Mouse (Mus musculus): ENCODE results near the gene Tpst2. TPM values are rescaled to one million over a fixed set of nuclear protein-coding genes. Genes with fewer than 3 reads are reported as not detected.
A peak's percentile ranks its signal among the peaks of the same experiment; 100 is the strongest.

The Tpst2 gene
- polyA plus RNA-seq, 1 experiment from 2014 or later: 57.7 TPM

GRCm38 (mm10) chr5:112344092-112344960, 67.8 kb downstream of the Tpst2 start:
- Histone ChIP-seq H3K4me1 (ENCODE audit: insufficient read depth) (0 out of 2 replicates have a peak, but pooled peaks cover 3% of the 10 kb centered on the region), H3K27me3 (ENCODE audit: insufficient read depth, low read length) (no peaks in the 10 kb centered on the region), H3K36me3 (ENCODE audit: insufficient read depth) (peaks cover 40% of the 10 kb centered on the region), H3K4me3 (ENCODE audit: low read depth, low read length) (no peak overlapping the region), H3K4me2 (no peak overlapping the region), H3K27ac (ENCODE audit: low read depth) (no peak overlapping the region), H3K9ac (0 out of 2 replicates have a peak overlapping the region, but pooled peaks have one; percentile 9), H3K9me3 (ENCODE audit: low read depth, low read length) (no peaks in the 10 kb centered on the region)
- ATAC-seq (ENCODE audit: insufficient read depth): no peak
- DNase-seq: no peak
- 74% methylated on average over 6 of the region's 6 CpGs for WGBS
- no peak for TF ChIP-seq CTCF (IDR thresholded peaks at IDR 0.05; ENCODE audit: low read depth)

DNA sequence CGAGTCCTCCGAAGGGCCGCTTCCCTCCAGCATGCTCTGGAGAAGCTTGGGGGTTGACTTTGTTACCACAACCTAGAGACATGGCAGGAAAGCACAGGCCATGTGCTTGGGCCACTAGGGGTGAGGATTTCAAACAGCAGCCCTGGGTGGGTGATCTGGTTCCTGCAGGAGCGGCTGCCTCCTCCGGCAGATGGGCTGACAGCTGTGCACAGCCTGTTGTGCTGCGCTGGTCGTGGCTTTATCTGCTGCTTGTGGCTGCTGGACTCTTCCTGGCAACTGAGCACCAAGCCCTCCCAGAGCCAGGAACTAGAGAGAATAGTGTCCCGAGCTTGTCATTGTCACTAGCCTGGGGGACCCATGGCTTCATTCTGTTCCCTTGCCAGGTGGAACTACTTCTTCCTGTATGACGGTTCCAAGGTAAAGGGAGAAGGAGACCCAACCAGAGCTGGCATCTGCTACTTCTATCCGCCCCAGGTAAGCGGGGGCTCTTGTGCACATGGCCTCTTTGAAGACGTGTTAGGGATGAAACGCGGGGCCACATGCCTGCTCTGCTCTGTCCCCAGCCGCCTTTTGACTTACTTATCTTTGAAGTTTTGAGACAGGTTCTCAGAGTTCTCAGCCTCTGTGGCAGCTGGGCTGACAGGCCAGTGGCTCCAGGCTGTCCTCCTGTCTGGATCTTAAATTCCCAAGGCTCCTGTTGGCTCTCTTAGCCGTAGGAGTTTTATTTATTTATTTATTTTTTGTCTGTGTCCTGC, 69.9 kb downstream of the Tpst2 start:
- no peak for TF ChIP-seq CTCF (IDR thresholded peaks at IDR 0.05; ENCODE audit: low read depth)
- WGBS: 83% methylated on average over 16 of the region's 16 CpGs
- H3K27ac ChIP-seq (ENCODE audit: low read depth): no peak overlapping the region
- H3K4me1 ChIP-seq (ENCODE audit: insufficient read depth): 0 out of 2 replicates have a peak, but pooled peaks cover 3% of the 10 kb centered on the region
- no peaks in the 10 kb centered on the region for H3K27me3 ChIP-seq (ENCODE audit: insufficient read depth, low read length)
- H3K4me2 ChIP-seq: no peak overlapping the region
- no peak overlapping the region for H3K4me3 ChIP-seq (ENCODE audit: low read depth, low read length)
- peaks cover 39% of the 10 kb centered on the region for H3K36me3 ChIP-seq (ENCODE audit: insufficient read depth)
- no peaks in the 10 kb centered on the region for H3K9me3 ChIP-seq (ENCODE audit: low read depth, low read length)
- no peak for ATAC-seq (ENCODE audit: insufficient read depth)
- no peak for DNase-seq
- H3K9ac ChIP-seq: no peak overlapping the region

DNA sequence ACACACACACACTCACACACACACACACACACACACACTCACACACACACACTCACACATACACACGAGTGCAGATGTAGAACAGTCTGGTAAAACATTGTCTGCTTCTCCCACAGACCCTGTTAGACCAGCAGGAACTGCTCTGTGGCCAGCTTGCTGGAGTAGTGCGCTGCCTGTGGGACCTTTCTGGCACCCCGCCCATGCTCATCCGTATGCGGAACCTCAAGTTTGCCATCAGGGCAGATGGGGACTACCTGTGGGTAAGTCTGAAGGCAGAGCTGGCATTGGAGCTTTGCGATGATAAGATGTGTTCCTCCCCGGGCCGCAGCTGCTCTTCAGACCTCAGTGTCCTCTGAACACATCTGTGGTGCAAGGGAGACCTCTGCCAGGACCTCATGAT, 72.7 kb downstream of the Tpst2 start:
- H3K9me3 ChIP-seq (ENCODE audit: low read depth, low read length): no peaks in the 10 kb centered on the region
- peaks cover 56% of the 10 kb centered on the region for H3K36me3 ChIP-seq (ENCODE audit: insufficient read depth)

DNA sequence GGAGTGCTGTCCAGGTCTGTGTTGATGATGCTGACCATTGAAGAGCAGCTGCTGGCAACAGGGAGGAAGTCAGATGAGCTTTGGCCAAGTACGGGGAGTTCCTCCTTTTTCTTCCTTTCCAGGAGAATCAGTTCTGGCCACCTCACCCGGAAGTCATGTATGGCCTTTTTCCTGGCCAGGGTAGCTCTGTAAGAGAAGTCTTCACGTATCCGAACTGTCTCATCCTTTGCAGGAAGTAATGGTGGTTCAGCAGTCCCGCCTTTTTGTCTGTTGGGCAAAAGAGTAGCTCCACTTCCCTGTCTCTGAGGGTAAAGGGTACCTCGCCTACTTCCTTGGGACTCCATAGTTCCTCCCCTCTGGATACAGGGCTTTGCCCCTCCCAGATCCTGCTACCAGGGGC, 79.0 kb downstream of the Tpst2 start:
- ATAC-seq (ENCODE audit: insufficient read depth) (no peak), DNase-seq (no peak)
- TF ChIP-seq CTCF (IDR thresholded peaks at IDR 0.05; ENCODE audit: low read depth): no peak
- Histone ChIP-seq H3K9ac (no peak overlapping the region), H3K4me1 (ENCODE audit: insufficient read depth) (no peaks in the 10 kb centered on the region), H3K9me3 (ENCODE audit: low read depth, low read length) (no peaks in the 10 kb centered on the region), H3K4me3 (ENCODE audit: low read depth, low read length) (no peak overlapping the region), H3K27me3 (ENCODE audit: insufficient read depth, low read length) (no peaks in the 10 kb centered on the region), H3K4me2 (no peak overlapping the region), H3K36me3 (ENCODE audit: insufficient read depth) (peaks cover 30% of the 10 kb centered on the region), H3K27ac (ENCODE audit: low read depth) (no peak overlapping the region)
- WGBS: 78% methylated on average over 6 of the region's 6 CpGs

More for the DNA sequence above, 72.7 kb downstream of the Tpst2 start:
- Histone ChIP-seq H3K4me3 (ENCODE audit: low read depth, low read length) (no peak overlapping the region), H3K27me3 (ENCODE audit: insufficient read depth, low read length) (no peaks in the 10 kb centered on the region), H3K4me2 (no peak overlapping the region), H3K9ac (no peak overlapping the region), H3K27ac (ENCODE audit: low read depth) (no peak overlapping the region), H3K4me1 (ENCODE audit: insufficient read depth) (no peaks in the 10 kb centered on the region)
- ATAC-seq (ENCODE audit: insufficient read depth): no peak
- DNase-seq: no peak
- TF ChIP-seq CTCF (IDR thresholded peaks at IDR 0.05; ENCODE audit: low read depth): no peak
- 87% methylated on average over 8 of the region's 8 CpGs for WGBS

DNA sequence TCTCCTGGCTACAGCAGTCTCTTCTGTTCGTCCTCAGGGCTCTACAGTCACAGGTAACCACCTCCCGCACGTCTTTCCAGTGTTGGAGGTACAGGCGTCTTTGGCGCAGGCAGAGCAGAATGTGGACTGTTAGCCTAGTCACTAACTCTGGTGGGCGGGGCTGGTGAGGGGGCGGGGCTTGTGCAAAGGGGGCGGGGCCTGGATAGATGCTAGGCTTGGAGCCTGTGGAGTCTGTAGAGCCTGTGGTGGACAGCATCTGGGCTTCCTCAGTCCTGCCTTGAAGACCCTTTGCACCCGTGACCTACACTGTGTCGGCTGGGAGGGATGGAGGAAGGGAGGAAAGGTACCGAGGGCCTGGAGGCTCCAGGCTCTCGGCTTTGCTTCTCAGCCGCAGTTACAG, 79.4 kb downstream of the Tpst2 start, which contains the start of gene Gm6583:
Gene Gm6583, minus strand, starts transcription at position 124 of the 400 bp plus-strand sequence.
- H3K9me3 ChIP-seq (ENCODE audit: low read depth, low read length): no peaks in the 10 kb centered on the region
- no peak for DNase-seq
- H3K27me3 ChIP-seq (ENCODE audit: insufficient read depth, low read length): no peaks in the 10 kb centered on the region
- no peaks in the 10 kb centered on the region for H3K4me1 ChIP-seq (ENCODE audit: insufficient read depth)
- H3K36me3 ChIP-seq (ENCODE audit: insufficient read depth): peaks cover 27% of the 10 kb centered on the region
- TF ChIP-seq CTCF (IDR thresholded peaks at IDR 0.05; ENCODE audit: low read depth): no peak
- H3K4me3 ChIP-seq (ENCODE audit: low read depth, low read length): no peak within 1 kb of the TSS
- H3K27ac ChIP-seq (ENCODE audit: low read depth): no peak within 1 kb of the TSS
- no peak within 1 kb of the TSS for H3K9ac ChIP-seq
- WGBS: 61% methylated on average over 13 of the region's 13 CpGs
- peak; percentile 31; the same call in 1 of the 2 replicates for ATAC-seq (ENCODE audit: insufficient read depth)
- no peak within 1 kb of the TSS for H3K4me2 ChIP-seq

- DNase-seq (no peak), ATAC-seq (ENCODE audit: insufficient read depth) (no peak)
- Histone ChIP-seq H3K9me3 (ENCODE audit: low read depth, low read length) (no peaks in the 10 kb centered on the region), H3K36me3 (ENCODE audit: insufficient read depth) (peaks cover 27% of the 10 kb centered on the region), H3K9ac (no peak overlapping the region), H3K4me1 (ENCODE audit: insufficient read depth) (no peaks in the 10 kb centered on the region), H3K27me3 (ENCODE audit: insufficient read depth, low read length) (no peaks in the 10 kb centered on the region), H3K27ac (ENCODE audit: low read depth) (no peak overlapping the region), H3K4me2 (no peak overlapping the region), H3K4me3 (ENCODE audit: low read depth, low read length) (no peak overlapping the region)
- WGBS: 86% methylated on average over 9 of the region's 9 CpGs
- TF ChIP-seq CTCF (IDR thresholded peaks at IDR 0.05; ENCODE audit: low read depth): no peak
Measured at GRCm38 (mm10) chr5:112356322-112356721, 79.8 kb downstream of the Tpst2 start.

DNA sequence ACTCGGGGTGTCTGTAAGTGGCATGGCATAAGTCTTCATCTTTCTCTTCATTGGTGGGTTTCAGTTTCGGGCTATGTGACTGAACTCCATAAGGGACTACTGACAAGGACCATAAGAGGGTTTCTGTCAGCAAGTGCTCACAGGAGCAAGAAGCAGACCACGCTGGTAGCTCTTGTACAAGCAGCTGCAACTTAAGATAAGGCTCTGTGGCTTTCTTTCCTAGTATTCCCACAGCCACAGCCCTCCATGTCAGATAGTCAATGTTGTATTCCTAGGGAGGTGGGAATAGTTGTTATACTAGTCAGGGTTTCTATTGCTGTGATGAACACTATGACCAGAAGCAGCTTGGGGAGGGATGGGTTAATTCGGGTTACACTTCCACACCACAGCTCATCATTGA, 83.0 kb downstream of the Tpst2 start:
- DNase-seq (no peak), ATAC-seq (ENCODE audit: insufficient read depth) (no peak)
- no peak for TF ChIP-seq CTCF (IDR thresholded peaks at IDR 0.05; ENCODE audit: low read depth)
- H3K4me3 ChIP-seq (ENCODE audit: low read depth, low read length): no peak overlapping the region
- no peaks in the 10 kb centered on the region for H3K9me3 ChIP-seq (ENCODE audit: low read depth, low read length)
- 79% methylated on average over 4 of the region's 4 CpGs for WGBS
- no peak overlapping the region for H3K4me2 ChIP-seq
- H3K36me3 ChIP-seq (ENCODE audit: insufficient read depth): peaks cover 24% of the 10 kb centered on the region; the same call in 1 of the 2 replicates
- no peaks in the 10 kb centered on the region for H3K4me1 ChIP-seq (ENCODE audit: insufficient read depth)
- no peak overlapping the region for H3K27ac ChIP-seq (ENCODE audit: low read depth)
- no peak overlapping the region for H3K9ac ChIP-seq
- H3K27me3 ChIP-seq (ENCODE audit: insufficient read depth, low read length): no peaks in the 10 kb centered on the region

All from lung, embryonic 14.5 days (tissue).